Mouse (Mus musculus) gastrocnemius, adult 2 months (tissue): ENCODE data around the gene Psmd2. TPM values are rescaled to one million over a fixed set of nuclear protein-coding genes. Genes with fewer than 3 reads are reported as not detected.

ENCODE experiments used
- DNase-seq: peaks from one replicate; pipeline ENCODE4 v3.0.0; 2022
- H3K27ac ChIP-seq: fragments of 200-600 bp; 2 replicates; pipeline ENCODE4 v1.8.1; 2022; ENCODE audit warnings: mild to moderate bottlenecking
- H3K4me3 ChIP-seq: fragments of 200-600 bp; 2 replicates; pipeline ENCODE4 v1.8.1; 2022; ENCODE audit warnings: mild to moderate bottlenecking, moderate library complexity
- CTCF ChIP-seq: fragments of 200-600 bp; IDR thresholded peaks from 2 replicates; pipeline ENCODE4 v1.8.1; 2022; ENCODE audit warnings: antibody characterized with exemption, mild to moderate bottlenecking, moderate library complexity
- intact Hi-C: fragments of 180-260 bp; cut with DNase I; formaldehyde crosslinking; loops from one replicate; pipeline ENCODE4 v1.15.1; 2025
- total RNA-seq, 2 experiments: library from RNA; stranded (reverse); gene quantifications; 2 replicates each; pipeline ENCODE4 v1.2.3; 2021

Gene Psmd2
- total RNA-seq, 2 experiments from 2014 or later = 223 to 253 TPM

DNA sequence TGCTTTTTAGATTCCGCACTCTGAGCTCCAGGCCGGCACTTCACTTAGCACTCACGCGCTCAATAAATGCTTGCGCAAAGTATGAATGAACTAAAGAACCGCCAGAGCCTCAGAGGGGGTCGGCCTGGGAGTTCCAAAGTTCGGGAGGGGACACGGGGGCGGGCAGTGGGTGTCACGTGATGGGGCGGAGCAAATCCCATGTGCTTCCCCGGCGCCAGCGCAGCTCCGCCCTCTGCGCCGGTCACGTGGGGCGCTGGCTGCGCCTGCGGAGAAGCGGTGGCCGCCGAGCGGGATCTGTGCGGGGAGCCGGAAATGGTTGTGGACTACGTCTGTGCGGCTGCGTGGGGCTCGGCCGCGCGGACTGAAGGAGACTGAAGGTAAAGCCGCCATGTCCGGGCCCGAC is 21.0 kb downstream of the Psmd2 start:
- Histone ChIP-seq H3K4me3 (peak overlapping the region; percentile 94), H3K27ac (peak overlapping the region; percentile 94)
- intact Hi-C loops = loop anchor here (2.0 kb wide), 1 partner anchor 20 kb away; no protein-coding TSS in a partner anchor
- TF ChIP-seq CTCF = no peak
- peak; percentile 98 for DNase-seq

DNA sequence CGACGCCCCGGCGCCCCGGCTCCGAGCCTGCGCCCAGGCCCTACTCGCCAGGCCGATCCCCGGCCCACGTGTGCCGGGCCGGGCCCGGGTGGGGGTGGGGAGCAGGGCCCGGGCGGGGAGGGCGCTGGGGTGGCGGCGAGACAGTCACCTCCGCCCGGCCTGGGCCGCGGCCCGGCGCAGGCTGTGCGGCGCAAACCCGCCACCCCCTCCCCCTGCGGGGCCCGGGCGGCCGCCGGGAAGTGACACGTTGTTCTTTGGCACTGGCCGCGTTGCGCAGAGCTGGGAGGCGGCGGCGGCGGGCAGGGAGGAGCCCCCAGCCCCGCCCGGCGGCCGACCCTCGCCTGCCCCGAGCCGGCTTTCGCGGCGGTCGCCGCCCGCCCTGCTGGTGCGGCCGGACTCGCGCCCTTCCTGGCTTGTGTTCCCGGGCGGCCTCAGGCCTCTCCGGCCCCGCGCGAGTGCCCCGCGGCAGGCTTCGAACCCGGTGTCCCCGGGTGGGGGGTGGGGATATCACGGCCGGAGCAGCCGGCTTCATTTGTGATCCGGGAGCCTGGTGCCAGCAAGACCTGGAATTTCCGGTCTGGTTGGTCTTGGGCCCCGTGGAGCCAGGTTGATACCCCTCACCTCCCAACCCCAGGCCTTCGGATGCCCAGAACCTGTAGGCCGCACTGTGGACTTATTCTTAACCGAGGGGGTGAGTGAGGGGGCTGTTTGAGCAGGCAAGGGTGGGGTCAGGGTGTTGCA is 21.7 kb downstream of the Psmd2 start:
- peak; percentile 87 for DNase-seq
- TF ChIP-seq CTCF = no peak
- intact Hi-C loops = loop anchor here (2.0 kb wide), 1 partner anchor 20 kb away; no protein-coding TSS in a partner anchor
- Histone ChIP-seq H3K4me3 (peak overlapping the region; percentile 94), H3K27ac (peak overlapping the region; percentile 94)

- TF ChIP-seq CTCF = no peak
- Histone ChIP-seq H3K27ac (peak overlapping the region; percentile 94), H3K4me3 (peak overlapping the region; percentile 94)
- DNase-seq = peak; percentile 46
- intact Hi-C loops = loop anchor here (2.0 kb wide), 1 partner anchor 21 kb away; no protein-coding TSS in a partner anchor
These were observed 22.4 kb downstream of the Psmd2 start for GRCm38 (mm10) chr16:20673706-20674303.

DNA sequence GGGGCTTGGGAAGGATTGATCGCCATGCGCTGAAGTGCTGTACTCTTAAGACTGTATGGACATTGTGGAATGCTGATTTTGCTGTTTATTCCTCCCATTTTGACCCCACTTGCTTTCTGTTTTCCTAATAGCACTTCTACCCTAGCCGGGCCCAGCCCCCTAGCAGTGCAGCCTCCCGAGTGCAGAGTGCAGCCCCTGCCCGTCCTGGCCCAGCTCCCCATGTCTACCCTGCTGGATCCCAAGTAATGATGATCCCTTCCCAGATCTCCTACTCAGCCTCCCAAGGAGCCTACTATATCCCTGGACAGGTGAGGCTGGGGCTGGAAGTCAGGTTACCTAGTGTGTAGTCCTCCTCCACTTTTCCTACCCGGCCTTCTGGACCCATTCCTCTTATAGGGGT is 23.8 kb downstream of the Psmd2 start:
- Histone ChIP-seq H3K4me3 (peak overlapping the region; percentile 94), H3K27ac (peak overlapping the region; percentile 94; the same call in 1 of the 2 replicates)
- intact Hi-C loops = no loop called here
- TF ChIP-seq CTCF = no peak
- no peak for DNase-seq

- intact Hi-C loops = no loop called here
- TF ChIP-seq CTCF = no peak
- no peak overlapping the region for H3K4me3 ChIP-seq
- H3K27ac ChIP-seq = peak overlapping the region; percentile 88
- DNase-seq = no peak
These were observed 25.2 kb downstream of the Psmd2 start for GRCm38 (mm10) chr16:20676702-20677101.

DNA sequence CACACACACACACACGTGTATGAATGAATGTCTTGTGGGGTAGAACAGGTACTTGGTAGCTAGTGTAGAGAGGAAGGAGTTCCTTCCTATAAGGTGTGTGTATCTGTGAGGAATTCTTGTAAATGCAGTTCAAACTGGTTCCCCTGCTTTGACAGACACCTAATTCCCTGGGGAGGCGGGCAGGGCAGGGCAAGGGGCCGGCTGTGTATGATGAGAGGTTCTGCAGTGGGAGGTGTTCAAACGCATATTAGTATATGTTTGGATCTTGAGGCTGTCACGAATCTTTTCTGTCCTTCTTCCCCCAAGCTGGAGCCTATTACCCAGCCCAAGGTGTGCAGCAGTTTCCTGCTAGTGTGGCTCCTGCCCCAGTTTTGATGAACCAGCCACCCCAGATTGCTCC is 25.9 kb downstream of the Psmd2 start:
- Histone ChIP-seq H3K27ac (peak overlapping the region; percentile 88), H3K4me3 (peak overlapping the region; percentile 72)
- TF ChIP-seq CTCF = no peak
- DNase-seq = no peak
- intact Hi-C loops = no loop called here

DNA sequence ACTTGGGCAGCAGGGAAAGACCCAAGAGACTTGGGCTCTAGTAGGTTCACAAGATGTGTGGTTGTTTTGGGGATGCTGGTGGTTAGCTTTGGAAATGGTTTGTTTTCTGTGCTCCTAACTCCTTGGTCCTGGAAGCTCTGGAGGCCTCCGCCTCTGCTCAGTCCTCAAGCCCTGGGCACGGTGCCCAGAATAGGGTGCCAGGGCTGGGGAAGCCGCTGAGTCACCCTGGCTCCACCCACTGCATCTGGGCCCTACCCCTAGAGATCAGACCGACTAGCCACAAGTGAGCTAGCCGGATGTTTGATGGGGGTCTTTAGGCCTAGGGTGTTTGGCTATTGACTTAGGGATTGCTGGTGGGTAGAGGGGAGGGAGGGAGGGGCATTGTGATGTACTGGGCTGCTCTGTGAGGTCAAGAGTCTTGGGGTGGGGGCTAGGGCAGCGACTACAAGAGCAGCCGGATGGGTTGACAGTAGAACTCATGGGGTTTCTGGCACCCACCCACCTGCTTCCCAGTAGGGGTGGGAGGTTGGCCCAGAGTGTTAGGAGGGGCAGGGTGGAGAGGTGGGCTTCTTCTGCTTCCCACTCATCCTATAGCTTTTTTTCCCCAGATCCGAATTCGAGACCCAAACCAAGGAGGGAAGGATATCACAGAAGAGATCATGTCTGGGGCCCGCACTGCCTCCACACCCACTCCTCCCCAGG is 26.7 kb downstream of the Psmd2 start:
- no peak for TF ChIP-seq CTCF
- DNase-seq = peak; percentile 95
- intact Hi-C loops = loop anchor here (2.0 kb wide), 1 partner anchor 15 kb away; the partner anchor contains the start of gene Fam131a
- H3K4me3 ChIP-seq = peak overlapping the region; percentile 72
- H3K27ac ChIP-seq = peak overlapping the region; percentile 88

- TF ChIP-seq CTCF = no peak
- H3K4me3 ChIP-seq = no peak overlapping the region
- DNase-seq = no peak
- intact Hi-C loops = no loop called here
- H3K27ac ChIP-seq = no peak overlapping the region
These were observed 39.3 kb downstream of the Psmd2 start for GRCm38 (mm10) chr16:20690774-20691173.

DNA sequence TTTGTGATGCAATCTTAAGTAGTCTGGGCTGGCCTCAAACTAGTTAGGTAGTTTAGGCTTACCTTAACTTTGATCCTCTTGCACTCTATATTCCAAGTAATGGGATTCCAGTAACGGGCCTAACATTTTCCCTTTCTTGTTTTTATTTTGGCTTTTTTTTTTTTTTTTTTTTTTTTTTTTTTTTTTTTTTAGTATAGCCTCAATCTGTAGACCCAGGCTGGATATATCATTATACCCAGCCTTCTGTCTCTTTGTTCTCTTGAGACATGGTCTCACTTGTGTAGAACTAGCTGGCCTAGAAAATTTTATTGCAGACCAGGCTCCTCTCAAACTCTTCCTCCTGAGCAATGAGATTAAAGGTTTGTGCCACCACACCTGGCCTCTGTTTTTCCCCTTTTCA is 40.2 kb downstream of the Psmd2 start:
- Histone ChIP-seq H3K4me3 (no peak overlapping the region), H3K27ac (no peak overlapping the region)
- TF ChIP-seq CTCF = no peak
- intact Hi-C loops = loop anchor here (2.0 kb wide), 1 partner anchor 13 kb away; no protein-coding TSS in a partner anchor
- DNase-seq = no peak

DNA sequence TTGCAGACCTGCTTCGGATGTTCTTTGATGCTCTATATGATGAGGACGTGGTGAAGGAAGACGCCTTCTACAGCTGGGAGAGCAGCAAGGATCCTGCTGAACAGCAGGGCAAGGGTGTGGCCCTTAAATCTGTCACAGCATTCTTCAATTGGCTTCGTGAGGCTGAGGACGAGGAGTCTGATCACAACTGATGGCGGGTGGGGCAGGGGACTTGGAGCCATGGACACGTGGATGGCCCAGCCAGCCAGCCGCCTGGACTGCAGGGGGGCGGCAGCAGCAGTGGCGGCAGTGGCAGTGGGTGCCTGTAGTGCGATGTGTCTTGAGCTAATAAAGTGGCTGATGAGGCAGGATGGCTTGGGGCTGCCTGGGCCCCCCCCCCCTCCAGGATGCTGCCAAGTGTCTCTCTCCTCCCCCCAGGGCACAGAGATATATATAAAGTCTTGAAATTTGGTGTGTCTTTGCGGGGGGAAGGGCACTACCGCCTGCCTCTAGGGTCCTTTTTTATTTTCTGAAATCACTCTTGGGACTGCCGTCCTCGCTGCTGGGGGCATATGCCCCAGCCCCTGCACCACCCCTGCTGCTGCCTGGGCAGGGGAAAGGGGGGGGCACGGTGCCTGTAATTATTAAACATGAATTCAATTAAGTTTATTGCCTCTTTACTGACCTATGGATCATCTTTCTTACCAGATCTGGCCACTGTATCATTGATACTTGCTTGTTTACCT is 41.0 kb downstream of the Psmd2 start:
- DNase-seq = no peak
- peak overlapping the region; percentile 75 for H3K4me3 ChIP-seq
- H3K27ac ChIP-seq = peak overlapping the region; percentile 95
- TF ChIP-seq CTCF = no peak
- intact Hi-C loops = loop anchor here (2.0 kb wide), 1 partner anchor 14 kb away; no protein-coding TSS in a partner anchor

DNA sequence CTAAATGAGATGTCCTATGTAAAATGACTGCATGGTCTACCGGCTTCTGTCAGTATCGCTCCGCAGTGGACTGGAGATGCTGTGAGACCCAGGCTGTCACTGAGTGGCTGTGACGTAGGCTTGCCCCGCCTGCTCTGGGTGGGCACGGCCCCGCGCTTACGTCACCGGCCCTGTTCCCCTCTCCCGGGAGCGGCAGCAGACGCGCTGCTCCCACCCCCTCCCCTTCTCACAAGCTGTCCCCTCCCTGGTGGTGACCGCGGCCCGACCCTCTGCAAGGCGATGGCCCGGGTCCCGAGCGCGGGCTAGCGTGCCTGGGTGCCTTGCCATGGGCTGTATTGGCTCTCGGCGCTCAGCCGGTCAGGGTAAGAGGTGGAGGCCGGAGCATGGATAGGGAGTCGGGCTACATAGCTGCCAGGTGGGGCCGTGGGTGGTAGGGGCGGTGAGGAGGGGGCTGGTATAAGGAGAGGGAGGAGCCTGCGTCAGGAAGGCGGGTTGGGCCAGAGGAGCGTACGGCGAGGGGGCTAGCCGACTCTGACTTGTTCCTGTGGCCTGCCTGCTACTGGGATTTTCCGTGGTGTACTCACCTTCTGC is 41.8 kb downstream of the Psmd2 start, which contains the start of gene Fam131a:
TSS of gene Fam131a (plus strand) at position 131 of the 591 bp plus-strand sequence.
- intact Hi-C loops = loop anchor here (2.0 kb wide), 1 partner anchor 14 kb away; no protein-coding TSS in a partner anchor
- DNase-seq = peak; percentile 94
- peak within 1 kb of the TSS; percentile 95 for H3K27ac ChIP-seq
- peak within 1 kb of the TSS; percentile 75 for H3K4me3 ChIP-seq
- no peak for TF ChIP-seq CTCF

DNA sequence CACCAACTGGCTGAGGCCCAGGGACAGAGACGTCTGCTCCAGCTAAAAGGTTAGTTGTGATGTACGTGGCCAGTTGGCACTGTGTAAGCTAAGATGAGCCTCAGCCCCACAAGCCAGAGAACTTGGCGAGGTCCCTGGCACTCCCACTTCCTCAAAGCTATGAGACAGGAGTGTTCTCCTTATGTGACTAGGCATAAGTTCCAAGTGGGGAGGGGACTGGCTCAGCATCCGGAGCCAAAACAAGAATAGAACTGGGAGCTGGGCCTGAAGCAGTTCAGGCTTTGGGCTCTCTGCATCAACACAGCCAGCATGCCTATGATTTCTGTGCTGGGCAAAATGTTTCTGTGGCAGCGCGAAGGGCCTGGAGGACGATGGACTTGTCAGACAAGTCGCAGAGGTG is 43.3 kb downstream of the Psmd2 start:
- Histone ChIP-seq H3K4me3 (peak overlapping the region; percentile 75), H3K27ac (peak overlapping the region; percentile 95)
- peak; percentile 88 for DNase-seq
- no peak for TF ChIP-seq CTCF
- intact Hi-C loops = no loop called here
